Mouse (Mus musculus) embryonic stem cell, embryonic (primary cell): ENCODE data around the gene Tmc8.

Experiments used
- CTCF ChIA-PET, 4 experiments: fragments of 300-600 bp in 2 of 4; fragments of 350-600 bp in 2 of 4; sonication (Branson Sonifier 250); formaldehyde crosslinking; loops; one replicate each; lab custom pipeline; 2022; ENCODE audit warnings: inconsistent platforms in 2 of 4; lab: Charles Lee
- POLR2A ChIA-PET, 4 experiments: fragments of 300-600 bp in 2 of 4; fragments of 350-600 bp in 2 of 4; sonication (Branson Sonifier 250); formaldehyde crosslinking; loops; one replicate each; lab custom pipeline; 2022; ENCODE audit warnings: antibody characterized with exemption in 4 of 4, inconsistent platforms in 1 of 4; lab: Charles Lee

Tmc8 gene

DNA sequence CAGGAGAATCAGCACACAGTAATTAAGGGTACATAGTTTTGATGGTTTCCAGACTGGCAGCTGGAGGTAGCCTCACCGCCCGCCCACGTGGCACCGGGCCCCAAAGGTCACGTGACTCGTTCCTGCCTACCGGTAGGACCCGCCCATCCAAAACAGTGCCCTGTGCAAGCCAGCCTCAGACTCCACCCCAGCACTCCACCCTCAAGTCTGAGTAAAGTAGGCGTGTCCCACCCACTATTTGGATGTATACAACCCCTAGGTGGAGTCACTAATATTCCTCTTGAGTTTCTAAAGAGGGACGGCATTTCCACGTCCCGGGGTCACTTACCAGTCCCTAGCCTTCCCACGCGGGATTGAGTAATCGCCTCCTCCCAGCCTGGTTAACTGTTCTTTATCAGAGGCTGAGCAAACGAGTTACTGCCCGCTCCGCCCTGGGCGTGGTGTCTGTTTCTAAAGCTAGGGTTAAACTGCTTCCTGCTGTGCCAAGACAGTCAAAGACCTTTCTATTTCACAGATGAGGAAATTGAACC lies 1.2 kb upstream of the Tmc8 start:
- ChIA-PET CTCF (interaction anchor here (0.5 to 6.7 kb wide), 19 partner anchors 10 to 576 kb away, joined by 3 to 56 read pairs (median 3); no protein-coding TSS in a partner anchor), POLR2A (interaction anchor here (0.6 to 4.3 kb wide), 29 partner anchors 9 to 890 kb away, joined by 3 to 26 read pairs (median 4); partner anchors contain the start of genes Afmid (in 1 of the 4), Tk1 (in 1 of the 4) and Tnrc6c (in 1 of the 4))

GRCm38 (mm10) chr11:117781199-117781821 lies 566 bp upstream of the Tmc8 start:
- ChIA-PET CTCF (interaction anchor here (0.6 to 6.7 kb wide), 23 partner anchors 9 to 576 kb away, joined by 3 to 56 read pairs (median 3); no protein-coding TSS in a partner anchor), POLR2A (interaction anchor here (0.6 to 4.3 kb wide), 31 partner anchors 9 to 703 kb away, joined by 3 to 26 read pairs (median 4); partner anchors contain the start of genes Afmid (in 1 of the 4), Tk1 (in 1 of the 4) and Tnrc6c (in 1 of the 4))

- CTCF ChIA-PET, result interaction anchor here (0.6 to 6.7 kb wide), 21 partner anchors 9 to 587 kb away, joined by 3 to 56 read pairs (median 4); partner anchors contain the start of gene Afmid (in 1 of the 4)
- POLR2A ChIA-PET, result interaction anchor here in 3 of 4 experiments (0.6 to 4.3 kb wide), 25 partner anchors 7 to 546 kb away, joined by 3 to 26 read pairs (median 4); partner anchors contain the start of gene Birc5 (in 1 of the 3)
Measured at GRCm38 (mm10) chr11:117782705-117783034, 794 bp downstream of the Tmc8 start.

DNA sequence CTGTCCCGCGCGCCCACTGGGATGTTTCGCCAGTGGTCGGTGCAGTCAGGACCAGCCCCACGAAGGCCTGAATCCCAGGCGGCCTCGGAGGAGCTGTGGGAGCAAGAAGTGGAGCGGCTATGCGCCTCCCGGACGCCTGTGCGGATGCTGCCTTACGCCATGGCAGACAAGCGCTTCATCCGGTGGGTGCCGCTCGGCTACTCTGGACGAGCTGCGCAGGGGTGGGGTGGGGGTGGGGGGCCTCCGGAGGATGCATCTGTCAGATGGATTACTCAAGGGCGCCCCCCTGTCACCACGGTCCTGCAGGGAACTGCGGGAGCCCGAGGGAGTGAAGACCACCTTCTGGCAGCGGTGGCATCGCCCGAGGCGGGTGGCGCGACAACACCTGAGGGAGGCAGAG lies 1.2 kb downstream of the Tmc8 start:
- POLR2A ChIA-PET, result interaction anchor here in 3 of 4 experiments (0.6 to 4.3 kb wide), 26 partner anchors 8 to 547 kb away, joined by 3 to 26 read pairs (median 3); partner anchors contain the start of genes Afmid (in 2 of the 3), Tk1 (in 2 of the 3) and Birc5 (in 1 of the 3)

DNA sequence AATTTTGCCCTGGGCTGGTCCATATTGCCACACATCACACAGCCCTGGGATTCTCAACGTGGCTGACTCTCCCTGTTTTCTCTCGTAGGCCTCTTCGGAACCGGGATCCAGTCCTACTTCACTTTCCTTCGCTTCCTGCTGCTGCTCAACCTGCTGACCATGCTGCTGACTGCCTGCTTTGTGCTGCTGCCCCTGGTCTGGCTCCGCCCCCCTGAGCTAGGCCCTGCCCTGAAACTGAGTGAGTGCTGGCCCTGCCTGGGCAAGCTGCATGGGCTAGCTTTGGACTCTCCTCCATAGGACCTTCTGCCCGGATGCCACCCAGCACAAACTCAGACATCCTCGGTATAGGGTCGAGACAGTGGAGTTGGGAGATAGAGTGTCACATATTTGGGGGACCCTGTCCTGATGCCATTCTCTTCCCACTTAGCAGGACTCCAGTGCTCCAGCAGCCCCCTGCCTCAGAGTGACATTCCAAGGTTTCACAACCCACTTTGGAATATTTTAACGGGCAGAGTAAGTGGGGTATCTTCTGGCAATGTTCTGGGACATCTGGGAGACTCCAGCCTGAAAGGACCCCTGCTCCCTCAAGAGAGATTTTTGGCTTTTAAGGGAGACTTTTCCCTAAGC lies 1.9 kb downstream of the Tmc8 start:
- POLR2A ChIA-PET, result interaction anchor here in 3 of 4 experiments (0.6 to 4.3 kb wide), 20 partner anchors 8 to 440 kb away, joined by 3 to 26 read pairs (median 3); partner anchors contain the start of genes Afmid (in 2 of the 3), Tk1 (in 2 of the 3) and Birc5 (in 1 of the 3)
- CTCF ChIA-PET, result interaction anchor here in 3 of 4 experiments (0.5 to 6.7 kb wide), 12 partner anchors 8 to 394 kb away, joined by 3 to 56 read pairs (median 4); no protein-coding TSS in a partner anchor

More for the DNA sequence above, 1.2 kb downstream of the Tmc8 start:
- CTCF ChIA-PET, result interaction anchor here (0.6 to 6.7 kb wide), 25 partner anchors 8 to 586 kb away, joined by 3 to 56 read pairs (median 4); partner anchors contain the start of gene Afmid (in 1 of the 4)

DNA sequence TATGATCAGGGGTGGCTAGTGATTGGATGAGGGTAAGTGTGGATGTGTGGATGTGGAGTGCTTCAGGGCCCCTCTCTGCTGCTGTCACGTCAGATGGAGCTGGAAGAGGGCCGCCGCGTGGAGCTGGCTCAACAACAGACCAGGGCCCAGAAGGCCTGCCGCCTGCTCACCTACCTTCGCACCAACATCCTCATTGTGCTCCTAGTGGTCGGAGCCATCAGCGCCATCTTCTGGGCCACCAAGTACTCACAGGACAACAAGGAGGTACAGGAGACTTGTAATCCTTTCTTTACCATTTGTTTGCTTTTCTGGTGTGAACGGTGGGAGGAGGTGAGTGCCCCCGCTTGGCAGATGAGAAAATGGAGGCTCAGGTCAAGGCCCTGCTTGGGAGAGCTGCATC lies 4.4 kb downstream of the Tmc8 start:
- CTCF ChIA-PET, result interaction anchor here in 3 of 4 experiments (0.6 to 1.4 kb wide), 7 partner anchors 20 to 401 kb away, joined by 3 to 5 read pairs (median 3); no protein-coding TSS in a partner anchor
- POLR2A ChIA-PET, result interaction anchor here in 3 of 4 experiments (0.6 to 1.5 kb wide), 4 partner anchors 16 to 46 kb away, joined by 3 to 4 read pairs (median 4); no protein-coding TSS in a partner anchor

DNA sequence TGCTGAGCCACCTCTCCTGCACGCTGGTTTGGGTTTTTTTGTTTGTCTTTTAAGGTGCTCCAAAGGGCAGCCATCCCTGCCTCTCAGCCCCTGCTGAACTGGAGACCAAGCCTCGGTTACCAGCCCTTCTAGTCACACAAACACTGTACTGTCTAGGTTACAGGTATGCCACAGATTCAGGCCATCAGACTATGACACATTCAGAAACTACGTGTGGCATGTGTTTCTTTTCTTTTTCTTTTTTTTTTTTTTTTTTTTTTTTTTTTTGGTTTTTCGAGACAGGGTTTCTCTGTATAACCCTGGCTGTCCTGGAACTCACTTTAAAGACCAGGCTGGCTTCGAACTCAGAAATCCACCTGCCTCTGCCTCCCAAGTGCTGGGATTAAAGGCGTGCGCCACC lies 6.6 kb downstream of the Tmc8 start:
- ChIA-PET CTCF (interaction anchor here in 2 of 4 experiments (0.6 to 1.0 kb wide), 4 partner anchors 45 to 453 kb away, joined by 3 to 9 read pairs (median 7); no protein-coding TSS in a partner anchor), POLR2A (interaction anchor here in 2 of 4 experiments (0.7 to 2.8 kb wide), 3 partner anchors 8 to 40 kb away, joined by 8 to 20 read pairs (median 8); partner anchors contain the start of gene Tmc8 (in 1 of the 2))

- POLR2A ChIA-PET, result interaction anchor here (0.6 to 3.3 kb wide), 43 partner anchors 8 to 1513 kb away, joined by 3 to 26 read pairs (median 4); partner anchors contain the start of genes Tmc8 (in 2 of the 4), Tmc6 (in 1 of the 4) and Tnrc6c (in 1 of the 4)
- CTCF ChIA-PET, result interaction anchor here (0.5 to 4.6 kb wide), 120 partner anchors 8 to 1584 kb away, joined by 3 to 56 read pairs (median 4); partner anchors contain the start of genes Gm20708 (in 3 of the 4), Syngr2 (in 3 of the 4), Tmc6 (in 3 of the 4) and Tmc8 (in 3 of the 4)
Measured at GRCm38 (mm10) chr11:117790286-117790685, 8.4 kb downstream of the Tmc8 start.

DNA sequence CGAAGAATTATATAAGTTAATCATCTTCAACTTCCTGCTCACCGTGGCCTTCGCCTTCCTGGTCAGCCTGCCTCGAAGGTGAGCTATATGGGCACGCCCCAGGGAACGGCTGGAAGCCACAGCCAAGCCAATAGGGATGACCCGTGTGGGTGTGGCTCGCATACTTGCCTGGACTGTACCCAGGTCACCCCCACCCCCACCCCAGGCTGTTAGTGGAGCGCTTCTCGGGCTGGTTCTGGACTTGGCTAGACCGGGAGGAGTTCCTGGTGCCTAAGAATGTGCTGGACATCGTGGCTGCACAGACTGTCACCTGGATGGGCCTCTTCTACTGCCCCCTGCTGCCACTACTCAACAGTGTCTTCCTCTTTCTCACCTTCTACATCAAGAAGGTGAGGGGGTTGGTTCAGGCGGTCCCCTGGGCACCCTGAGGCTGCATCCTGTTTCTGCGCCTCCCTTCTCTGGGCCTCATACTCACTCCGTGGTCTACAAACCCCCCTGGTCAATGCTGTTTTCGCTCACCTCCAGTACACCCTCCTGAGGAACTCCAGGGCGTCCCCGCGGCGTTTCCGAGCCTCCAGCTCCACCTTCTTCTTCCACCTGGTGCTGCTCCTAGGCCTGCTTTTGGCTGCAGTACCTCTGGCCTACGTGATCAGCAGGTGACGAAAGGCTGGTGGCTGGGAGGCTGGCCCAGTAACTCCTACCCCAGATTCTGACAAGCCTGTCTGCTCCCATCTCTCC lies 9.0 kb downstream of the Tmc8 start:
- CTCF ChIA-PET, result interaction anchor here (0.5 to 4.6 kb wide), 108 partner anchors 10 to 1583 kb away, joined by 3 to 56 read pairs (median 4); partner anchors contain the start of genes Gm20708 (in 3 of the 4), Syngr2 (in 3 of the 4), Afmid (in 2 of the 4) and Tk1 (in 2 of the 4)

GRCm38 (mm10) chr11:117791441-117791761 lies 9.5 kb downstream of the Tmc8 start:
- CTCF ChIA-PET, result interaction anchor here (0.5 to 4.6 kb wide), 27 partner anchors 10 to 422 kb away, joined by 3 to 56 read pairs (median 7); partner anchors contain the start of genes Afmid (in 2 of the 4), Tk1 (in 2 of the 4), Tmc6 (in 1 of the 4) and Tmc8 (in 1 of the 4)
- POLR2A ChIA-PET, result interaction anchor here in 3 of 4 experiments (0.5 to 3.3 kb wide), 14 partner anchors 8 to 406 kb away, joined by 3 to 26 read pairs (median 5); partner anchors contain the start of genes Tmc6 (in 2 of the 3), Tmc8 (in 2 of the 3) and Tnrc6c (in 1 of the 3)

More for the DNA sequence above, 9.0 kb downstream of the Tmc8 start:
- POLR2A ChIA-PET, result interaction anchor here (0.5 to 3.3 kb wide), 41 partner anchors 9 to 1512 kb away, joined by 3 to 26 read pairs (median 4); partner anchors contain the start of genes Tmc8 (in 2 of the 4), Tmc6 (in 1 of the 4) and Tnrc6c (in 1 of the 4)

GRCm38 (mm10) chr11:117792281-117792888 lies 10.5 kb downstream of the Tmc8 start:
- ChIA-PET CTCF (interaction anchor here in 3 of 4 experiments (0.6 to 4.6 kb wide), 10 partner anchors 12 to 1262 kb away, joined by 3 to 56 read pairs (median 4); partner anchors contain the start of genes Afmid (in 1 of the 3), Sphk1 (in 1 of the 3), Tk1 (in 1 of the 3) and Tmc6 (in 1 of the 3)), POLR2A (interaction anchor here (0.6 to 3.3 kb wide), 15 partner anchors 9 to 489 kb away, joined by 3 to 26 read pairs (median 3); partner anchors contain the start of genes Tmc6 (in 2 of the 4), Tmc8 (in 2 of the 4), Gm20708 (in 1 of the 4) and Syngr2 (in 1 of the 4))

DNA sequence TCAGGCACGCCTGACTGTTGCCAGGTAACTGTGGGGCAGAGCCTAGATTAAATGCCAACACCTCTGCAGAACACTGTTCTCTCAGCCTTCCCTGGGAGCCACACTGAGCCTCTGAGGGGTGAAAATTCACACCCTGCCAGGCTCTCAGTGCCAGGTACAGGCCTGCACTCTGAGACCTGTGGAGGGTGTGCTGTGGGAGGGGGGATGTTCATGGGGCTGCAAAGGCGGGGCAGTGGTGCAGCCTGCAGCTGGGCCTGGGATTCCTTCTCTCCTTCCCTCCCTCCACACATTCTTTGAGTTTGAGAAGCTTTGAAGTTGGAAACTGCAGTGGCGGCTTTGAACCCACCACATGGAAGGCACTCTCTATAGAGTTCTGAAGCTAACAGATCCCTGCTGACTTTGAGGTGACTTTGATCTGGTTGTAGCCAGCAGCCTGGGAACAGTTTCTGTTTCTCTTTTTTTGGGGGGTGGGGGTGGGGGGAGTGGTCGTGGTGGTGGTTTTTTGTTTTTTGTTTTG lies 12.2 kb downstream of the Tmc8 start:
- CTCF ChIA-PET, result interaction anchor here in 2 of 4 experiments (0.6 to 4.6 kb wide), 5 partner anchors 13 to 585 kb away, joined by 3 to 56 read pairs (median 4); partner anchors contain the start of genes Tmc6 (in 1 of the 2) and Tmc8 (in 1 of the 2)
- POLR2A ChIA-PET, result interaction anchor here in 3 of 4 experiments (0.6 to 1.2 kb wide), 6 partner anchors 23 to 70 kb away, joined by 3 to 6 read pairs (median 4); no protein-coding TSS in a partner anchor

GRCm38 (mm10) chr11:117796954-117797353 lies 15.1 kb downstream of the Tmc8 start:
- ChIA-PET CTCF (interaction anchor here in 3 of 4 experiments (0.5 to 1.3 kb wide), 4 partner anchors 31 to 393 kb away, joined by 3 to 6 read pairs (median 4); no protein-coding TSS in a partner anchor), POLR2A (interaction anchor here (0.6 to 3.3 kb wide), 8 partner anchors 9 to 52 kb away, joined by 3 to 9 read pairs (median 6); partner anchors contain the start of genes Afmid (in 1 of the 4), Birc5 (in 1 of the 4), Tk1 (in 1 of the 4) and Tmc6 (in 1 of the 4))

DNA sequence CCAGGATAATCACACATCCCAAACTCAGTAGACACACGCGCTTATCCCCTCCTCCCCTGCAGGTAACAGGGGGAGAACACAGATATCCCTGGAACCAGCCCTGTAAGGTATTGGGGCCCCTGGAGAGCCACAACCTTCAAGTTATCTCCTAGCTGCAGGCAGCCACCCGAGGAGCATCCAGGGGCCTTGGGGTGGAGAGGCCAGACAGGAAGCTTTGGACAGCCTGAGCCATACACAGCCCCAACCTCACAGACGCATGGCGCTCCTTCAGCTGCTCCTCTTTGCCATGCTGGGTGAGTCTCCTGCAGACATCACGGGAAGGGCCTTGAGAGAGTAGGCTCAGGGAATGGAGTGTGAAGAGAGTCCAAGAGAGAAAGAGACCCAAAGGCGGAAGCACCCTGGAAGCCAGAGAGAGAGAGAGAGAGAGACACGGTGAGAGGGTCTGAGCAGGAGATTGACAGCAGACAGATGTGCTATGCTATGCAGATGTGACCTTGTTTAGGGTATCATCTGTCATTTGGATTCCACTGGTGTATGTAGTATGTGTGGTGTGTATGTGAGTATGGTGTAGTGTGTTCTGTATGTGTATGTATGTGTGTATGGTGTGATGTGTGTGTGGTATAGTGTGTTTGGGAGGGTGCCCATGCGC lies 15.8 kb downstream of the Tmc8 start, which contains the start of gene 6030468B19Rik:
Gene 6030468B19Rik, plus strand, starts transcription at position 150 of the 649 bp plus-strand sequence.
- ChIA-PET CTCF (interaction anchor here in 2 of 4 experiments (0.5 to 1.3 kb wide), 3 partner anchors 35 to 394 kb away, joined by 3 to 6 read pairs (median 3); no protein-coding TSS in a partner anchor), POLR2A (interaction anchor here (0.6 to 3.3 kb wide), 7 partner anchors 17 to 51 kb away, joined by 3 to 9 read pairs (median 6); partner anchors contain the start of genes Afmid (in 1 of the 4), Birc5 (in 1 of the 4) and Tk1 (in 1 of the 4))
